Mouse (Mus musculus) ES-E14 (cell line): ENCODE measurements around the gene Ret.

Source experiments
- CHD2 ChIP-seq: IDR thresholded peaks from 2 replicates; pipeline ENCODE4 v1.6.1; 2014; ENCODE audit warnings: mild to moderate bottlenecking, low read depth, low read length, inconsistent platforms
- HCFC1 ChIP-seq: IDR thresholded peaks from 2 replicates; pipeline ENCODE4 v1.6.1; 2012; ENCODE audit warnings: low read length, inconsistent platforms, borderline replicate concordance; ENCODE audit not compliant: insufficient read depth
- ZC3H11A ChIP-seq: IDR thresholded peaks from 2 replicates; pipeline ENCODE4 v1.6.1; 2012; ENCODE audit warnings: low read depth, mild to moderate bottlenecking, inconsistent platforms, low read length, borderline replicate concordance

DNA sequence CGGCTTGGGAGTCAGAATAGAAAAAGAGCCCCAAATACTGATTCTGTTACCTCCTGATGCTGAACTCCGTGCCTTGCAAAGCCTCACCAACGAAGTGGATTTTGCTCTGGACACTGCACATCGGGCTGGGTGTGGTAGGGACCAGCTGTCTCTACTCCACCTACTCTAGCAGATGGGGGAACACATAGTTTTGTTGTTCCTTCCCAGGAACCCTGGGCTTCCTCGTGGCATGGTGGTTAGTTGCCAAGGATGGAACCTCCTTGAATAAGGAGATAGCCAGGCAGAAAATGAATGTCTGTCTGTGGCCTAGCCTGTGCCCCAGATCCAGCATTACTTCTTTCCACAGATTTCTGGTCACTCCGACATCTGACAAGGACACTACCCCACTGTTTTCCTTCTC lies 49.6 kb upstream of the Ret start:
- no peak for TF ChIP-seq ZC3H11A
- TF ChIP-seq CHD2, result no peak
- TF ChIP-seq HCFC1, result no peak
